Comparison of ENCODE assay signal across 8 mouse cellular contexts in the genomic region with DNA sequence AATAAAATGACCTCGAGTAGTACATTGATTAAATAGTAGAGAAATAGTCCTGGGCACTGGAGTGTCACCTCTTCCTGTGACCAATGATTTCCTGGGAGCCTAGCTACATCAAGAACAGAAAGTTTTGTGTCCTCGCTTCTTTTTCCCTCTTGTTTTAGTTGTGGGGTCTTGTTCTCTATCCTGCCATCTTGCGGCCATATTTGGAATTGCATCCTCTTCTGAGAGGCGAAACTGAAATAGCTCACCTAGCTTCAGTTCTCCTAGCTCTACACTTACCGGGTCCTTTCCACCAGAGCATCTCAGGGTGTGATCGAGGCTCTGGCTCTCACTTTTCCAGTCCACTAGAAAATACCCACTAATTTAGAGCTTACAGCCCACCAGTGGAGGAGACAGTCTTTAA. TPM values are rescaled to one million over a fixed set of nuclear protein-coding genes. Genes with fewer than 3 reads are reported as not detected.
DNase-seq lines count a peak whose midpoint lies in the region; ATAC-seq and TF ChIP-seq lines count a peak whose summit lies in the region.

No protein-coding gene starts in this region.

- H3K9me3 ChIP-seq in kidney, embryonic 16.5 days (ENCODE audit: low read length) = 0 out of 2 replicates have a peak, but pooled peaks cover 4% of the 10 kb centered on the region
- no peaks in the 10 kb centered on the region for H3K9me3 ChIP-seq in MEL (replicated peaks; ENCODE audit: insufficient read depth, low read length)
- H3K9me3 ChIP-seq in liver, embryonic 11.5 days (ENCODE audit: control insufficient read depth, low read length) = no peaks in the 10 kb centered on the region

- TF ChIP-seq CTCF in MEL (IDR thresholded peaks at IDR 0.05 in 2 of 3, conservative IDR thresholded peaks at IDR 0.05 in 1 of 3; ENCODE audit: control insufficient read depth in 1 of 3, insufficient read depth in 1 of 3, low read depth in 2 of 3, low read length in 3 of 3, poor library complexity in 1 of 3, severe bottlenecking in 1 of 3) = peak; percentile 41 to 88 (median 73)

- no peak overlapping the region for H3K9ac ChIP-seq in kidney, embryonic 16.5 days (replicated peaks; ENCODE audit: low read length)
- no peak overlapping the region for H3K9ac ChIP-seq in MEL (ENCODE audit: control insufficient read depth, low read depth, low read length, poor library complexity, severe bottlenecking)
- H3K9ac ChIP-seq in liver, embryonic 11.5 days (ENCODE audit: low read depth, low read length) = no peak overlapping the region

- no peak for TF ChIP-seq EP300 in MEL (IDR thresholded peaks at IDR 0.05; ENCODE audit: low read depth in 1 of 2, low read length in 2 of 2)

- H3K36me3 ChIP-seq in kidney, embryonic 16.5 days (ENCODE audit: insufficient read depth, low read length) = no peaks in the 10 kb centered on the region
- peaks cover 0 to 3% of the 10 kb centered on the region in 2 experiments; a peak in 1 of 4 replicates for H3K36me3 ChIP-seq in MEL (ENCODE audit: control insufficient read depth in 1 of 2, insufficient read depth in 2 of 2, low read length in 2 of 2)
- H3K36me3 ChIP-seq in liver, embryonic 11.5 days (ENCODE audit: control insufficient read depth, insufficient read depth, low read length) = no peaks in the 10 kb centered on the region

- H3K27me3 ChIP-seq in kidney, embryonic 16.5 days (ENCODE audit: insufficient read depth, low read length) = no peaks in the 10 kb centered on the region
- peaks cover 2 to 5% of the 10 kb centered on the region in 2 experiments for H3K27me3 ChIP-seq in MEL (ENCODE audit: control insufficient read depth in 1 of 2, insufficient read depth in 2 of 2, low read length in 2 of 2)
- H3K27me3 ChIP-seq in liver, embryonic 11.5 days (replicated peaks; ENCODE audit: control insufficient read depth, insufficient read depth, low read length) = no peaks in the 10 kb centered on the region

- no peak overlapping the region for H3K4me2 ChIP-seq in kidney, embryonic 16.5 days (replicated peaks; ENCODE audit: low read depth, low read length)
- no peak overlapping the region for H3K4me2 ChIP-seq in liver, embryonic 11.5 days

- H3K4me1 ChIP-seq in kidney, embryonic 16.5 days (ENCODE audit: insufficient read depth, low read length) = no peaks in the 10 kb centered on the region
- no peaks in the 10 kb centered on the region for H3K4me1 ChIP-seq in MEL (ENCODE audit: control insufficient read depth in 1 of 2, insufficient read depth in 2 of 2, low read length in 2 of 2)
- no peaks in the 10 kb centered on the region; the same call in 1 of the 2 replicates for H3K4me1 ChIP-seq in liver, embryonic 11.5 days (replicated peaks; ENCODE audit: control insufficient read depth, insufficient read depth, low read length)

- intact Hi-C loops in heart, postnatal 14 days (cut with DNase I) = loop anchor here (2.0 kb wide), 1 partner anchor 77 kb away; no protein-coding TSS in a partner anchor

- 25% methylated on average over 6 of the region's 6 CpGs for WGBS in kidney, embryonic 16.5 days
- WGBS in liver, embryonic 11.5 days = 20% methylated on average over 6 of the region's 6 CpGs

- no peak overlapping the region for H3K4me3 ChIP-seq in kidney, embryonic 16.5 days (ENCODE audit: low read length)
- H3K4me3 ChIP-seq in MEL (ENCODE audit: control insufficient read depth in 1 of 2, insufficient read depth in 1 of 2, low read depth in 2 of 2, low read length in 2 of 2) = no peak overlapping the region
- no peak overlapping the region for H3K4me3 ChIP-seq in liver, embryonic 11.5 days (ENCODE audit: low read depth, low read length)

- no peak overlapping the region for H3K27ac ChIP-seq in kidney, embryonic 16.5 days (ENCODE audit: low read length)
- no peak overlapping the region for H3K27ac ChIP-seq in MEL (ENCODE audit: control insufficient read depth, low read depth, low read length)
- H3K27ac ChIP-seq in liver, embryonic 11.5 days (ENCODE audit: low read depth, low read length) = no peak overlapping the region

- no peak for TF ChIP-seq POLR2A in MEL (IDR thresholded peaks at IDR 0.05; ENCODE audit: control insufficient read depth in 1 of 2, insufficient read depth in 1 of 2, low read depth in 1 of 2, low read length in 2 of 2, poor library complexity in 1 of 2)

- peak; percentile 28 for DNase-seq in kidney, adult 11 months
- DNase-seq in MEL (ENCODE audit: low read depth, low spot score) = peak; percentile 88
- peak; percentile 71 for DNase-seq in brain, adult 2 months (ENCODE audit: low read depth, low spot score)
- peak; percentile 60 to 75 for DNase-seq in heart, postnatal 14 days
- peak; percentile 54 for DNase-seq in liver, embryonic 11.5 days (ENCODE audit: low spot score)
- peak; percentile 63 for DNase-seq in retina, postnatal 7 days (ENCODE audit: low read depth, low spot score)

- no peaks in the 10 kb centered on the region for H3K79me2 ChIP-seq in MEL (ENCODE audit: control insufficient read depth, insufficient read depth, low read length, poor library complexity)

- ATAC-seq in kidney, embryonic 16.5 days (ENCODE audit: low FRiP score, low TSS enrichment) = no peak
- no peak for ATAC-seq in liver, embryonic 11.5 days (replicated peaks; ENCODE audit: low FRiP score)
- ATAC-seq in activated CD4-positive, CD25-positive, alpha-beta regulatory T cell, adult 4 months = no peak

- peak; percentile 53 for TF ChIP-seq RAD21 in MEL (IDR thresholded peaks at IDR 0.05; ENCODE audit: low read depth, low read length)

TF ChIP-seq in MEL, 35 proteins besides CTCF, POLR2A, EP300 and RAD21:
- TF ChIP-seq MYC (IDR thresholded peaks at IDR 0.05; ENCODE audit: low read depth, low read length) = 0 out of 2 replicates have a peak, but pooled peaks have one; percentile 63
- no peak for TF ChIP-seq TCF12 (IDR thresholded peaks at IDR 0.05; ENCODE audit: low read depth, low read length)
- TF ChIP-seq ZC3H11A (IDR thresholded peaks at IDR 0.05; ENCODE audit: low read depth, low read length) = peak; percentile 51
- peak; percentile 47; the same call in 1 of the 2 replicates for TF ChIP-seq SIN3A (IDR thresholded peaks at IDR 0.05; ENCODE audit: low read length)
- no peak for TF ChIP-seq TBP (IDR thresholded peaks at IDR 0.05; ENCODE audit: low read depth, low read length)
- TF ChIP-seq MXI1 (IDR thresholded peaks at IDR 0.05; ENCODE audit: low read depth, low read length) = peak; percentile 38; the same call in 1 of the 2 replicates
- peak; percentile 83 for TF ChIP-seq SMC3 (IDR thresholded peaks at IDR 0.05; ENCODE audit: low read depth, low read length)

RNA-seq across cellular contexts. Expression of a gene that starts 2.7 kb away (rescaled TPM):
- 4.0 and 4.3 TPM in 2 replicates for polyA plus RNA-seq in kidney, embryonic 16.5 days (2015; fragmentation: Nextera tagmentation; extraction: Ambion mirVana)
- 4.7 and 5.2 TPM in 2 replicates for total RNA-seq in MEL (2012; rRNA removed)
- 1 to 10 TPM in 1 of 2 experiments, not detected in 1; 6.4 TPM for polyA plus RNA-seq in MEL (2012; ENCODE audit: insufficient read depth in 1 of 2, insufficient read length in 2 of 2, low read depth in 1 of 2, low replicate concordance in 2 of 2, missing spikeins in 1 of 2)
- total RNA-seq in heart, postnatal 14 days (2021) = 10 to 100 TPM; 11.8 to 12.3 TPM
- 1.8 and 1.9 TPM in 2 replicates for polyA plus RNA-seq in liver, embryonic 11.5 days (2014; fragmentation: Nextera tagmentation; extraction: Ambion mirVana)
- polyA plus RNA-seq in activated CD4-positive, CD25-positive, alpha-beta regulatory T cell, adult 4 months (2017; shearing (Covaris generic)) = 1 to 10 TPM; 3.7 to 4.9 TPM

RNA-seq across cellular contexts. Expression of a gene that starts 4.3 kb away (rescaled TPM):
- 0.41 and 0.69 TPM in 2 replicates for polyA plus RNA-seq in kidney, embryonic 16.5 days (2015; fragmentation: Nextera tagmentation; extraction: Ambion mirVana)
- total RNA-seq in MEL (2012; rRNA removed) = not detected in 2 replicates
- polyA plus RNA-seq in MEL (2012; ENCODE audit: insufficient read depth in 1 of 2, insufficient read length in 2 of 2, low read depth in 1 of 2, low replicate concordance in 2 of 2, missing spikeins in 1 of 2) = not detected
- total RNA-seq in heart, postnatal 14 days (2021) = not detected
- not detected in 2 replicates for polyA plus RNA-seq in liver, embryonic 11.5 days (2014; fragmentation: Nextera tagmentation; extraction: Ambion mirVana)
- polyA plus RNA-seq in activated CD4-positive, CD25-positive, alpha-beta regulatory T cell, adult 4 months (2017; shearing (Covaris generic)) = not detected

Comparison
In these comparisons a context has a peak if more than half of its experiments do, and no peak if none do; other contexts are left out.
1. DNase-seq: peak in every context shown above with its lines; median percentile 88 in MEL; 71 in brain, adult 2 months; 68 in heart, postnatal 14 days; 63 in retina, postnatal 7 days; 54 in liver, embryonic 11.5 days; 28 in kidney, adult 11 months.